Mouse (Mus musculus): Measurements from ENCODE around the gene Gm49366. TPM values are rescaled to one million over a fixed set of nuclear protein-coding genes. Genes with fewer than 3 reads are reported as not detected.
A peak's percentile ranks its signal among the peaks of the same experiment; 100 is the strongest.
"Not testable (repeated sequence)": the region's sequence is repeated elsewhere in the genome, so short reads cannot be mapped to it uniquely, and the experiment has no call there.

Gene Gm49366
- polyA plus RNA-seq, 1 experiment from 2014 or later: not detected

DNA sequence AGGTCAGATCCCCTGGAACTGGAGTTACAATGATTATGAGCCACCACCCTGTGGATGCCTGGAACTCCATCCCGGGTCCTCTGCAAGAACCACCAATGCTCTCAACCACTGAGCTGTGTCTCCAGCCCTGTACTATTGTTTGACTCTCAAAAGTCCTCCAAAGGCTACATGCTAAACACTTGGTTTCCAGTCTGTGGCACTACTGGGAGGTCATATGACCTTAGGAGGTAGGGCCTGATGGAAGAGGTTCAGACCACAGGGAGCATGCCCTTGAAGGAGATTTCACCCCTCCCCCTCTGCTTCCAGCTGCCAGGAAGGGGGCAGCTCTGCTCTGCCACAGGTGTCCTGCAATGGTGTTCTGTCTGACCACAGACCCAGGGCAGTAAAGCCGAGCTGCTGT, 5.4 kb upstream of the Gm49366 start:
- H3K9ac ChIP-seq; H3K4me2 ChIP-seq; H3K4me3 ChIP-seq; H3K27me3 ChIP-seq; H3K36me3 ChIP-seq; H3K9me3 ChIP-seq (replicated peaks); ATAC-seq (replicated peaks; ENCODE audit: insufficient number of reproducible peaks, insufficient read depth, low FRiP score, low read depth); H3K4me1 ChIP-seq (replicated peaks); H3K27ac ChIP-seq: not testable (repeated sequence)
- WGBS: 69% methylated on average over 2 of the region's 2 CpGs

- no peaks in the 10 kb centered on the region for H3K36me3 ChIP-seq
Measured at GRCm38 (mm10) chr12:84034108-84034507, 4.6 kb upstream of the Gm49366 start.

DNA sequence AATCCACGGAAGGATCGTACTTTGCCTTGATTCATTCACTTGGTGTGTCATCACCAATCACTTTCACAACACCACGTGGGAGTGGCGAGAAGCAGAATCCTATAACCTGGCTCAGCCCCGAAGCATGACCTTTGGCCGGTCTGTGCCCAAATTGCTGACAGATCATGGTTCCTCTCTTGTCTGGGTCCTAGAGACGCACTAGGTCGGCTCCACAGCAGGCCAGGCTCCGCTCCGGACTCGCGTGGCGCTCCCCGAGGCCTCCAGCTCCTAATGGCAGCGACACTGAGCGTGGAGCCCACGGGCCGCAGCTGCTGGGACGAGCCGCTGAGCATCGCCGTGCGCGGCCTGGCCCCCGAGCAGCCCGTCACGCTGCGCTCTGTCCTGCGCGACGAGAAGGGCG, 494 bp upstream of the Gm49366 start, which contains the start of gene Acot4:
Gene Acot4, plus strand, starts transcription at position 139 of the 400 bp plus-strand sequence.
- not testable (repeated sequence) for H3K27me3 ChIP-seq; ATAC-seq (replicated peaks; ENCODE audit: insufficient number of reproducible peaks, insufficient read depth, low FRiP score, low read depth); H3K9me3 ChIP-seq (replicated peaks); H3K4me1 ChIP-seq (replicated peaks); H3K27ac ChIP-seq; H3K36me3 ChIP-seq
- H3K9ac ChIP-seq: peak within 1 kb of the TSS; percentile 52
- 7% methylated on average over 32 of the region's 32 CpGs for WGBS
- peak within 1 kb of the TSS; percentile 81 for H3K4me2 ChIP-seq
- peak within 1 kb of the TSS; percentile 55 for H3K4me3 ChIP-seq

More at GRCm38 (mm10) chr12:84034108-84034507, 4.6 kb upstream of the Gm49366 start:
- no peak for ATAC-seq (replicated peaks; ENCODE audit: insufficient number of reproducible peaks, insufficient read depth, low FRiP score, low read depth)
- Histone ChIP-seq H3K4me3 (no peak overlapping the region), H3K27me3 (no peaks in the 10 kb centered on the region), H3K9me3 (replicated peaks) (no peaks in the 10 kb centered on the region), H3K9ac (no peak overlapping the region), H3K4me2 (no peak overlapping the region), H3K4me1 (replicated peaks) (peaks cover 7% of the 10 kb centered on the region; the same call in 1 of the 2 replicates), H3K27ac (no peak overlapping the region)
- 41% methylated on average over 4 of the region's 4 CpGs for WGBS

GRCm38 (mm10) chr12:84042248-84042647, 3.5 kb downstream of the Gm49366 start:
- no peak overlapping the region for H3K27ac ChIP-seq
- no peaks in the 10 kb centered on the region for H3K36me3 ChIP-seq
- ATAC-seq (replicated peaks; ENCODE audit: insufficient number of reproducible peaks, insufficient read depth, low FRiP score, low read depth): no peak
- H3K4me2 ChIP-seq: no peak overlapping the region
- H3K9me3 ChIP-seq (replicated peaks): no peaks in the 10 kb centered on the region
- H3K27me3 ChIP-seq: no peaks in the 10 kb centered on the region
- H3K4me3 ChIP-seq: no peak overlapping the region
- WGBS: 85% methylated on average over 5 of the region's 5 CpGs
- H3K4me1 ChIP-seq (replicated peaks): 0 out of 2 replicates have a peak, but pooled peaks cover 2% of the 10 kb centered on the region
- H3K9ac ChIP-seq: no peak overlapping the region

GRCm38 (mm10) chr12:84044045-84044444, 5.3 kb downstream of the Gm49366 start:
- H3K27ac ChIP-seq: no peak overlapping the region
- H3K4me3 ChIP-seq: no peak overlapping the region
- ATAC-seq (replicated peaks; ENCODE audit: insufficient number of reproducible peaks, insufficient read depth, low FRiP score, low read depth): no peak

DNA sequence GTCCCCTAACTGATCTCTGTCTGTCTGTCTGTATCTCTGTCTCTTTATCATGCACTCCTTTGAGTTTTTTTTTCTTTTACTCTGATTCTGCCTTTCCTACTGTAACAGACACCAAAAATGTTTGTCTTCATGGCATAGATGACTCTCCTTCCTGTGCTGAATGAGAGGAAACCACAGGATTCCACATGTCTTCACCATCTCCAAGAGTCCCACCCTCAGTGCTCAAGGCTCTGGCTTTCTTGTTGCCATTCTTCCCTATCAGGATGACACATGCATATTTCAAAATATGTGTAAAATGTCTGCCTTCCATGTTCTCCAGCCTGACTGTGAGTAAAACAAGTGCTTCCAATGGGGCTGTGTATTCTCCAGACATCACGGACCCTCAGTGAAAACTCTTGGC, 8.2 kb downstream of the Gm49366 start:
- no peak for ATAC-seq (replicated peaks; ENCODE audit: insufficient number of reproducible peaks, insufficient read depth, low FRiP score, low read depth)
- Histone ChIP-seq H3K4me3 (no peak overlapping the region), H3K9me3 (replicated peaks) (no peaks in the 10 kb centered on the region), H3K4me1 (replicated peaks) (no peaks in the 10 kb centered on the region), H3K9ac (no peak overlapping the region), H3K36me3 (no peaks in the 10 kb centered on the region), H3K4me2 (no peak overlapping the region), H3K27me3 (no peaks in the 10 kb centered on the region), H3K27ac (no peak overlapping the region)
- WGBS: 93% methylated on average over 1 of the region's 1 CpGs

More at GRCm38 (mm10) chr12:84044045-84044444, 5.3 kb downstream of the Gm49366 start:
- H3K4me1 ChIP-seq (replicated peaks): no peaks in the 10 kb centered on the region
- H3K9me3 ChIP-seq (replicated peaks): no peaks in the 10 kb centered on the region
- H3K4me2 ChIP-seq: no peak overlapping the region
- 64% methylated on average over 2 of the region's 2 CpGs for WGBS
- no peaks in the 10 kb centered on the region for H3K36me3 ChIP-seq
- H3K9ac ChIP-seq: no peak overlapping the region
- no peaks in the 10 kb centered on the region for H3K27me3 ChIP-seq

- not testable (repeated sequence) for H3K9ac ChIP-seq; H3K36me3 ChIP-seq; H3K4me2 ChIP-seq; H3K27ac ChIP-seq; ATAC-seq (replicated peaks; ENCODE audit: insufficient number of reproducible peaks, insufficient read depth, low FRiP score, low read depth); H3K4me3 ChIP-seq; H3K9me3 ChIP-seq (replicated peaks); H3K4me1 ChIP-seq (replicated peaks)
- 85% methylated on average over 5 of the region's 5 CpGs for WGBS
- peaks cover 17% of the 10 kb centered on the region; the same call in 1 of the 2 replicates for H3K27me3 ChIP-seq
Measured at GRCm38 (mm10) chr12:84050744-84051143, 12.0 kb downstream of the Gm49366 start.

DNA sequence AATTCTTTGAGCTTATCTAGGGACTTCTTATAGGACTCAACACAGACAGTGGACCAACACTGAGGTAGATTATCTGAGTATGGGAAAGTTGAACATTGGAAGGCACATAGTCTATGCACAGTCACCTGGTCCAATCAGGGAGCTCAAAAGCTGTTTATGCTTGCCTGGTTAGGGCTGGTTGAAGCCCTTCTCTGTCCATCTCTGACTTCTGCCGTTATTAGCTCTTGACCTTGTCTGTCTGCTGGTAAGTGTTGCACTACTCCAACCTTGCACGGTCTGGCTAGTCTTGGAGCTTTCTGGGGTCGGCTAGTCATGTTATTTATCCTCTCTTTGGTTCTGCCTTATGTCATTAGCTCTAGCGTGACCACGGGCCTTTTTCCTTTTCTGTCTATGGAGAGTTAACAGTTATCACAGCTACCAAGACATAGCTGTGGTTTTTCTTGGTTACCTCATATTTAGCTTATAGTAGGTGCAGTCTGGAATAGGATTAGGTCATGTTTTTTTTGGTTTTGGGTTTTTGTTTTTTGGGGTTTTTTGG, 13.3 kb downstream of the Gm49366 start, which contains the start of gene Acot3:
Gene Acot3, plus strand, starts transcription at position 208 of the 538 bp plus-strand sequence.
- Histone ChIP-seq H3K4me2 (peak within 1 kb of the TSS; percentile 94; the same call in 1 of the 2 replicates), H3K9ac (no peak within 1 kb of the TSS), H3K9me3 (replicated peaks) (no peaks in the 10 kb centered on the region), H3K36me3 (no peaks in the 10 kb centered on the region), H3K4me3 (peak within 1 kb of the TSS; percentile 54; the same call in 1 of the 2 replicates), H3K27ac (no peak within 1 kb of the TSS), H3K4me1 (replicated peaks) (peaks cover 7% of the 10 kb centered on the region), H3K27me3 (peaks cover 19% of the 10 kb centered on the region; the same call in 1 of the 2 replicates)
- ATAC-seq (replicated peaks; ENCODE audit: insufficient number of reproducible peaks, insufficient read depth, low FRiP score, low read depth): no peak
- WGBS: 72% methylated on average over 5 of the region's 5 CpGs

DNA sequence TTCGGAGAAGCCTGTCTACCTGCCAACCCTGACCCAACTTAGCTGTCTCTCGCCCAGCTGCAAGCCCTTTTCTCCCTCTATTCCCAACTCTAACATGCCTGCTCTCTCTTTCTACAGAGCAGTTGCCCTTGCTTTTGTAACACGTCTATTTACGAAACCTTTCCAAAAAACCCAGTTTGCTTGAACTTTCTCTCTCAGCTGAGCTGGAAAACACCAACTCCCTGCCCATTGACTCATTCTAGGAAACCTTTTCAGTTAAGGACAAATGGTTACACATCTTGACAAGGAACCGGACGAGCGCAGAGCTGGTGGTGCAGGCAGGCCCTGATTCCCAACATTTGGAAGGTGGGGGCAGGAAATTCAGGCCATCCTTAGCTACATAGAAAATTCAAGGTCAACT, 13.9 kb downstream of the Gm49366 start:
- Histone ChIP-seq H3K4me1 (replicated peaks) (peaks cover 7% of the 10 kb centered on the region), H3K4me3 (no peak overlapping the region), H3K4me2 (peak overlapping the region; percentile 94; the same call in 1 of the 2 replicates), H3K27me3 (peaks cover 19% of the 10 kb centered on the region; the same call in 1 of the 2 replicates), H3K27ac (no peak overlapping the region), H3K36me3 (no peaks in the 10 kb centered on the region), H3K9me3 (replicated peaks) (no peaks in the 10 kb centered on the region), H3K9ac (no peak overlapping the region)
- WGBS: 90% methylated on average over 7 of the region's 7 CpGs
- no peak for ATAC-seq (replicated peaks; ENCODE audit: insufficient number of reproducible peaks, insufficient read depth, low FRiP score, low read depth)

DNA sequence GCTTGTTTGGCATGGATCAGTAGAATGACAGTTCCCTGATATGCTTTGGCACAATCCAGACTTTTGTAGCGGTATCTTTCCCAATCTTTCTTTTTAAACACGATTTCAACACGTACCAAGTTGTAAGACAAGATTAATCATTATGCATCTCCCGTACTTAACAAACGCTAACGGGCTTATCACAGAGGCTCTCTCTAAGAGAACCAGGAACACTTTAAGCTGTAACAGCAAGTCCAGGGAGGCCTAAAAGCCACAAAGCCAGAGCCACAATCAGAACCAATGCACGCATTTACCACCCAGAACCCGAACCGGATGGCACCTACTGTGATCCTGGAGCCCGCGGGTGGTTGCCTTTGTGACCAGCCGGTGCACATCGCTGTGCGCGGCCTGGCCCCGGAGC, 14.4 kb downstream of the Gm49366 start:
- Histone ChIP-seq H3K36me3 (no peaks in the 10 kb centered on the region), H3K27me3 (peaks cover 19% of the 10 kb centered on the region; the same call in 1 of the 2 replicates), H3K4me1 (replicated peaks) (peaks cover 7% of the 10 kb centered on the region), H3K4me3 (peak overlapping the region; percentile 54), H3K9ac (peak overlapping the region; percentile 41), H3K9me3 (replicated peaks) (no peaks in the 10 kb centered on the region), H3K27ac (no peak overlapping the region), H3K4me2 (peak overlapping the region; percentile 94)
- no peak for ATAC-seq (replicated peaks; ENCODE audit: insufficient number of reproducible peaks, insufficient read depth, low FRiP score, low read depth)
- WGBS: 5% methylated on average over 16 of the region's 16 CpGs

DNA sequence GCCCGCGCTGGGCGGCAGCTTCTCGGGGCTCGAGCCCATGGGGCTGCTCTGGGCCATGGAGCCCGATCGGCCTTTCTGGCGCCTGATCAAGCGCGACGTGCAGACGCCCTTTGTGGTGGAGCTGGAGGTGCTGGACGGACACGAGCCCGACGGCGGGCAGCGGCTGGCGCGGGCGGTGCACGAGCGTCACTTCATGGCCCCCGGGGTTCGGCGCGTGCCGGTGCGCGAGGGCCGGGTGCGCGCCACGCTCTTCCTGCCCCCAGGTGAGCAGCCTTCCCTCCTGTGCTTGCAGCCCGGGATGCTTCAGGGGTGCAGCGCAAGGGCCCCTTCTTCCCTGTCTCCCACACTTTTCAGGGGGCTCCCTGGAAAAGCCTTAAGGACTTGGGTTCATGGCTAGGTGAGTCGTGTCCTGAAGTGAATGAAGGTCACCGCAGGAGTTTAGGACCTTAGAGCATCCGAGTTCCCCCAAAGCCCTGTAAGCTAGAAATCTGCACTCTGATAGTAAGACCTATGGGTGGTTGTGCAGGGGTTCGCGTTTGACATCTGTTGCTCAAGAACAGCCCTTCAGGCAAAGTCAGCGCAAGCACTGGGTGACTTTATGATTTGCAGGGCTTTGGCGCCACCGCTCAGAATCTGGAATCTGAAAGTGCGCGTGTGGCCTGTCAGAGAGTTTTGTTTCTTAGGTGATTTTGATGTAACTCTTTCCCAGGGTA, 15.1 kb downstream of the Gm49366 start:
- peak overlapping the region; percentile 94 for H3K4me2 ChIP-seq
- no peaks in the 10 kb centered on the region for H3K9me3 ChIP-seq (replicated peaks)
- H3K4me3 ChIP-seq: peak overlapping the region; percentile 54
- H3K27ac ChIP-seq: no peak overlapping the region
- 2% methylated on average over 41 of the region's 46 CpGs for WGBS
- no peaks in the 10 kb centered on the region for H3K36me3 ChIP-seq
- H3K9ac ChIP-seq: peak overlapping the region; percentile 41
- ATAC-seq (replicated peaks; ENCODE audit: insufficient number of reproducible peaks, insufficient read depth, low FRiP score, low read depth): no peak
- peaks cover 7% of the 10 kb centered on the region for H3K4me1 ChIP-seq (replicated peaks)
- peaks cover 19% of the 10 kb centered on the region; the same call in 1 of the 2 replicates for H3K27me3 ChIP-seq

Data from heart, embryonic 15.5 days (tissue).